Mouse (Mus musculus) olfactory bulb, adult 2 months (tissue): ENCODE measurements around the gene Otop3.

Experiments
- CTCF ChIP-seq: fragments of 200-500 bp; IDR thresholded peaks from 2 replicates; pipeline ENCODE4 v1.5.1; 2012; ENCODE audit warnings: low read depth, mild to moderate bottlenecking, low read length, moderate library complexity; ENCODE audit not compliant: insufficient read depth
- POLR2A ChIP-seq: fragments of 200-500 bp; IDR thresholded peaks from 2 replicates; pipeline ENCODE4 v1.6.1; 2012; ENCODE audit warnings: mild to moderate bottlenecking, low read depth, low read length, moderate library complexity; ENCODE audit not compliant: insufficient read depth

- no peak for TF ChIP-seq CTCF
- TF ChIP-seq POLR2A: no peak
Measured at GRCm38 (mm10) chr11:115391358-115391757, 56.8 kb downstream of the Otop3 start.
